8 mouse cellular contexts compared by ENCODE assay signal in the genomic region with DNA sequence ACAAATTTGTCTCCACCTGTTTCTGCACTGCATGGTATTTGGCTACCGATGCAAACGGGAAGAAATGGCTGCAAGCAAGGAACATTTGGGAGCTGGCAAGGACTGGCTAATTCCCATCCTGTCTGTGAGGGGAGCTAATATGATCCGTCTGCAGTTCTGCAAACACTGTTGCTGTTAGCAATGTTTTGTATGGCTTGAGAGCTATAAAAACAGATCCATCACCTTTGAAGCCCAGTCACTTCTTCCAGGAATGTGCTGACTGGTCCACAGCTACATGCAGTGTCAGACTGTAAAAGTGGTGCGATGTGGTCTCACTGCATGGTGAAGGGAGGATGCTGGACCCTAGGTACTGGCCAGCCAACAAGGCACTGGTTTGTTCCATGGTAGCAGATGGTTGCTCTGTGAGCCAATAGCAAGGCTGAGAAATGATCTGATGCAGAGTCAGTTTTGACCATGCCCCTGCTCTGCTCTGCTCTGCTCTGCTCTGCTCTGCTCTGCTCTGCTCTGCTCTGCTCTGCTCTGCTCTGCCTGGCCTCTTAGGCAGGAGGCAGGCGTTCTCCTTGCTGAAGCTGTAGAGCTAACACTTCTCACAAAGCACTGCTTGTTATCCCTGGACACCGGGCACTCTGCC. TPM values are rescaled to one million over a fixed set of nuclear protein-coding genes. Genes with fewer than 3 reads are reported as not detected.
DNase-seq lines count a peak whose midpoint lies in the region; ATAC-seq and TF ChIP-seq lines count a peak whose summit lies in the region.

No protein-coding gene starts in this region.

- H3K36me3 ChIP-seq in hindbrain, embryonic 14.5 days (replicated peaks; ENCODE audit: control insufficient read depth, insufficient read depth) = no peaks in the 10 kb centered on the region
- no peaks in the 10 kb centered on the region for H3K36me3 ChIP-seq in hindbrain, embryonic 12.5 days

- H3K4me3 ChIP-seq in hindbrain, embryonic 14.5 days (replicated peaks; ENCODE audit: low read length) = no peak overlapping the region
- H3K4me3 ChIP-seq in hindbrain, embryonic 12.5 days = no peak overlapping the region
- no peak overlapping the region for H3K4me3 ChIP-seq in lung, adult 2 months (replicated peaks; ENCODE audit: extremely low read depth, low read depth, low read length)

- H3K27ac ChIP-seq in hindbrain, embryonic 14.5 days = no peak overlapping the region
- no peak overlapping the region for H3K27ac ChIP-seq in hindbrain, embryonic 12.5 days

- H3K4me1 ChIP-seq in hindbrain, embryonic 14.5 days (replicated peaks; ENCODE audit: control insufficient read depth, insufficient read depth, low read length) = no peaks in the 10 kb centered on the region
- no peaks in the 10 kb centered on the region for H3K4me1 ChIP-seq in hindbrain, embryonic 12.5 days
- no peaks in the 10 kb centered on the region; the same call in 1 of the 2 replicates for H3K4me1 ChIP-seq in lung, adult 2 months (ENCODE audit: control insufficient read depth, insufficient read depth, low read length)

- no peak overlapping the region for H3K9ac ChIP-seq in hindbrain, embryonic 14.5 days
- H3K9ac ChIP-seq in hindbrain, embryonic 12.5 days = no peak overlapping the region

- peak; percentile 73 for ATAC-seq in hindbrain, embryonic 14.5 days (ENCODE audit: low FRiP score)
- ATAC-seq in hindbrain, embryonic 12.5 days (ENCODE audit: low FRiP score) = no peak

- no peak for TF ChIP-seq POLR2A in lung, adult 2 months (IDR thresholded peaks at IDR 0.05; ENCODE audit: borderline replicate concordance, extremely low read depth, low read depth, low read length)

- H3K4me2 ChIP-seq in hindbrain, embryonic 14.5 days (replicated peaks) = no peak overlapping the region
- no peak overlapping the region for H3K4me2 ChIP-seq in hindbrain, embryonic 12.5 days (replicated peaks)

- H3K9me3 ChIP-seq in hindbrain, embryonic 14.5 days (ENCODE audit: control insufficient read depth, low read length) = no peaks in the 10 kb centered on the region
- no peaks in the 10 kb centered on the region for H3K9me3 ChIP-seq in hindbrain, embryonic 12.5 days (replicated peaks)

- DNase-seq in hindbrain, embryonic 14.5 days (ENCODE audit: low spot score) = no peak
- DNase-seq in brain, adult 2 months (ENCODE audit: low read depth, low spot score) = peak; percentile 75
- DNase-seq in cerebellum, postnatal 10 days = peak; percentile 77 to 84
- DNase-seq in layer of hippocampus, postnatal 14 days (ENCODE audit: low spot score in 2 of 2) = peak; percentile 52 to 55
- DNase-seq in lung, adult 2 months = no peak
- no peak for DNase-seq in adrenal gland, postnatal 36 days
- no peak for DNase-seq in spleen, postnatal 14 days (ENCODE audit: low spot score in 2 of 2)

- no peaks in the 10 kb centered on the region for H3K27me3 ChIP-seq in hindbrain, embryonic 14.5 days (ENCODE audit: control insufficient read depth, insufficient read depth, low read length)
- no peaks in the 10 kb centered on the region for H3K27me3 ChIP-seq in hindbrain, embryonic 12.5 days

- no peak for TF ChIP-seq CTCF in lung, adult 2 months (IDR thresholded peaks at IDR 0.05; ENCODE audit: insufficient read depth, low read length)

- WGBS in hindbrain, embryonic 14.5 days = 65% methylated on average over 6 of the region's 6 CpGs
- WGBS in hindbrain, embryonic 12.5 days = 65% methylated on average over 6 of the region's 6 CpGs
- WGBS in lung, adult 2 months = 58% methylated on average over 6 of the region's 6 CpGs

RNA-seq across cellular contexts. Expression of gene Gm9833, which starts 5.9 kb away (rescaled TPM):
- polyA plus RNA-seq in hindbrain, embryonic 14.5 days (2014; fragmentation: Nextera tagmentation; extraction: Ambion mirVana) = 7.2 and 8.6 TPM in 2 replicates
- 7.9 and 9.8 TPM in 2 replicates for polyA plus RNA-seq in hindbrain, embryonic 12.5 days (2016; fragmentation: Nextera tagmentation; extraction: Ambion mirVana)
- total RNA-seq in layer of hippocampus, postnatal 14 days (2021) = 10 to 100 TPM; 11.5 to 11.9 TPM
- 0.22 TPM in 1 of 2 replicates, not detected in the other for polyA plus RNA-seq in lung, adult 2 months (2012; rRNA removed)
- total RNA-seq in adrenal gland, postnatal 36 days (2021) = 1 to 10 TPM; 3.7 to 4.8 TPM

Comparison
In these comparisons a context has a peak if more than half of its experiments do, and no peak if none do; other contexts are left out.
1. DNase-seq: peak in brain, adult 2 months (single experiment), cerebellum, postnatal 10 days (2 of 2) and layer of hippocampus, postnatal 14 days (2 of 2); none in hindbrain, embryonic 14.5 days (single experiment), lung, adult 2 months (single experiment), adrenal gland, postnatal 36 days (0 of 2) and spleen, postnatal 14 days (0 of 2).